Mouse (Mus musculus) CH12.LX (cell line): ENCODE measurements around the gene Vmo1. TPM values are rescaled to one million over a fixed set of nuclear protein-coding genes. Genes with fewer than 3 reads are reported as not detected.

Experiments
- DNase-seq: peaks from one replicate; pipeline ENCODE4 v3.0.0-alpha.2; 2013; ENCODE audit errors: extremely low read depth
- H3K27ac ChIP-seq: 2 replicates; pipeline ENCODE4 v1.5.1; 2012; ENCODE audit warnings: low read depth, mild to moderate bottlenecking, control low read depth, moderate library complexity; ENCODE audit not compliant: insufficient read depth
- H3K27me3 ChIP-seq: replicated peaks from 2 replicates; pipeline ENCODE3; 2012; ENCODE audit warnings: inconsistent platforms
- H3K36me3 ChIP-seq, 2 experiments: replicated peaks in 1 of 2; 2 replicates each; pipeline versions ENCODE3 to v1.6.1; 2012; ENCODE audit warnings: inconsistent platforms in 1 of 2, low read length in 1 of 2, mild to moderate bottlenecking in 1 of 2, mixed read lengths in 1 of 2, moderate library complexity in 1 of 2; ENCODE audit not compliant: control insufficient read depth in 1 of 2, insufficient read depth in 1 of 2
- H3K4me1 ChIP-seq, 2 experiments: 2 replicates each; pipeline ENCODE4 v1.6.1; 2012; ENCODE audit warnings: inconsistent platforms in 1 of 2, moderate library complexity in 1 of 2; ENCODE audit not compliant: insufficient read depth in 2 of 2, control insufficient read depth in 1 of 2
- H3K4me2 ChIP-seq: 2 replicates; pipeline ENCODE4 v1.6.1; 2012; ENCODE audit warnings: low read depth, mild to moderate bottlenecking, control low read depth; ENCODE audit not compliant: poor library complexity, insufficient read depth, severe bottlenecking
- H3K4me3 ChIP-seq, 3 experiments: fragments of 150-350 bp in 1 of 3; sonication (generic) in 1 of 3; replicated peaks in 1 of 3; 2 replicates each; pipeline versions ENCODE3 to v1.5.1; 2011 to 2012; ENCODE audit warnings: low read depth in 2 of 3, low read length in 2 of 3, mild to moderate bottlenecking in 2 of 3, moderate library complexity in 2 of 3, control low read depth in 1 of 3, improper control_type of control experiment in 1 of 3, inconsistent platforms in 1 of 3, mixed read lengths in 1 of 3; ENCODE audit not compliant: poor library complexity in 1 of 3
- H3K79me2 ChIP-seq: replicated peaks from 2 replicates; pipeline ENCODE4 v1.6.1; 2012; ENCODE audit warnings: mild to moderate bottlenecking, moderate library complexity; ENCODE audit not compliant: control insufficient read depth, poor library complexity, insufficient read depth, severe bottlenecking; ENCODE audit errors: extremely low read depth
- H3K9ac ChIP-seq: 2 replicates; pipeline ENCODE4 v1.6.1; 2012; ENCODE audit warnings: low read depth, mild to moderate bottlenecking, control low read depth, moderate library complexity; ENCODE audit not compliant: insufficient read depth
- H3K9me3 ChIP-seq: replicated peaks from 2 replicates; pipeline ENCODE3; 2012; ENCODE audit warnings: low read length, inconsistent platforms, mixed read lengths
- BHLHE40 ChIP-seq: IDR thresholded peaks from 2 replicates; pipeline ENCODE4 v1.6.1; 2011; ENCODE audit warnings: mild to moderate bottlenecking, low read depth, low read length, improper control_type of control experiment
- CHD1 ChIP-seq: IDR thresholded peaks from 2 replicates; pipeline ENCODE4 v1.6.1; 2012; ENCODE audit warnings: low read depth, low read length, improper control_type of control experiment, inconsistent platforms
- CHD2 ChIP-seq: IDR thresholded peaks from 2 replicates; pipeline ENCODE4 v1.6.1; 2011; ENCODE audit warnings: low read length, improper control_type of control experiment
- E2F4 ChIP-seq: IDR thresholded peaks from 2 replicates; pipeline ENCODE4 v1.6.1; 2011; ENCODE audit warnings: low read depth, low read length, improper control_type of control experiment; ENCODE audit not compliant: insufficient replicate concordance
- ELF1 ChIP-seq: IDR thresholded peaks from 2 replicates; pipeline ENCODE4 v1.6.1; 2014; ENCODE audit warnings: low read depth, mild to moderate bottlenecking, inconsistent platforms, low read length, improper control_type of control experiment
- EP300 ChIP-seq: IDR thresholded peaks from 2 replicates; pipeline ENCODE4 v1.6.1; 2011; ENCODE audit warnings: low read length, improper control_type of control experiment
- ETS1 ChIP-seq: conservative IDR thresholded peaks from 2 replicates; pipeline ENCODE4 v1.6.1; 2012; ENCODE audit warnings: low read depth, mild to moderate bottlenecking, inconsistent platforms, low read length, improper control_type of control experiment, moderate library complexity
- GABPA ChIP-seq: IDR thresholded peaks from 2 replicates; pipeline ENCODE4 v1.6.1; 2012; ENCODE audit warnings: low read depth, low read length, improper control_type of control experiment, inconsistent platforms; ENCODE audit not compliant: insufficient replicate concordance
- HCFC1 ChIP-seq: IDR thresholded peaks from 2 replicates; pipeline ENCODE4 v1.6.1; 2012; ENCODE audit warnings: low read depth, mild to moderate bottlenecking, inconsistent platforms, low read length, improper control_type of control experiment
- IRF4 ChIP-seq: IDR thresholded peaks from 2 replicates; pipeline ENCODE4 v1.6.1; 2014; ENCODE audit warnings: low read depth, mild to moderate bottlenecking, inconsistent platforms, low read length, improper control_type of control experiment
- JUND ChIP-seq: conservative IDR thresholded peaks from 2 replicates; pipeline ENCODE4 v1.6.1; 2011; ENCODE audit warnings: low read depth, low read length, improper control_type of control experiment
- KAT2A ChIP-seq: IDR thresholded peaks from 2 replicates; pipeline ENCODE4 v1.6.1; 2012; ENCODE audit warnings: low read length, improper control_type of control experiment, inconsistent platforms; ENCODE audit not compliant: insufficient replicate concordance
- MAFK ChIP-seq: IDR thresholded peaks from 2 replicates; pipeline ENCODE4 v1.6.1; 2011; ENCODE audit warnings: low read length, improper control_type of control experiment; ENCODE audit not compliant: insufficient replicate concordance
- MAX ChIP-seq: IDR thresholded peaks from 2 replicates; pipeline ENCODE4 v1.6.1; 2011; ENCODE audit warnings: low read length, improper control_type of control experiment
- MAZ ChIP-seq: IDR thresholded peaks from 2 replicates; pipeline ENCODE4 v1.6.1; 2012; ENCODE audit warnings: low read depth, mild to moderate bottlenecking, inconsistent platforms, low read length, improper control_type of control experiment, moderate library complexity
- MEF2A ChIP-seq: IDR thresholded peaks from 2 replicates; pipeline ENCODE4 v1.6.1; 2014; ENCODE audit warnings: low read depth, mild to moderate bottlenecking, inconsistent platforms, low read length, improper control_type of control experiment, borderline replicate concordance
- MXI1 ChIP-seq: IDR thresholded peaks from 2 replicates; pipeline ENCODE4 v1.6.1; 2011; ENCODE audit warnings: mild to moderate bottlenecking, low read depth, low read length, improper control_type of control experiment
- MYC ChIP-seq: IDR thresholded peaks from 2 replicates; pipeline ENCODE4 v1.6.1; 2011; ENCODE audit warnings: low read depth, mild to moderate bottlenecking, improper control_type of control experiment, low read length
- NELFE ChIP-seq: IDR thresholded peaks from 2 replicates; pipeline ENCODE4 v1.6.1; 2011; ENCODE audit warnings: low read depth, low read length, improper control_type of control experiment
- PAX5 ChIP-seq: IDR thresholded peaks from 2 replicates; pipeline ENCODE4 v1.6.1; 2012; ENCODE audit warnings: low read length, inconsistent platforms, mixed read lengths
- POLR2AphosphoS2 ChIP-seq: IDR thresholded peaks from 2 replicates; pipeline ENCODE4 v1.6.1; 2011; ENCODE audit warnings: low read depth, low read length, improper control_type of control experiment
- RAD21 ChIP-seq: IDR thresholded peaks from 2 replicates; pipeline ENCODE4 v1.6.1; 2011; ENCODE audit warnings: low read depth, mild to moderate bottlenecking, low read length, improper control_type of control experiment, moderate library complexity
- RCOR1 ChIP-seq: conservative IDR thresholded peaks from 2 replicates; pipeline ENCODE4 v1.6.1; 2012; ENCODE audit warnings: low read depth, mild to moderate bottlenecking, inconsistent platforms, low read length, improper control_type of control experiment
- SIN3A ChIP-seq: IDR thresholded peaks from 2 replicates; pipeline ENCODE4 v1.6.1; 2012; ENCODE audit warnings: low read length, improper control_type of control experiment, inconsistent platforms
- TBP ChIP-seq: conservative IDR thresholded peaks from 2 replicates; pipeline ENCODE4 v1.6.1; 2011; ENCODE audit warnings: low read depth, low read length, improper control_type of control experiment
- TCF12 ChIP-seq: IDR thresholded peaks from 2 replicates; pipeline ENCODE4 v1.6.1; 2014; ENCODE audit warnings: low read depth, mild to moderate bottlenecking, inconsistent platforms, low read length, improper control_type of control experiment
- ZMIZ1 ChIP-seq: IDR thresholded peaks from 2 replicates; pipeline ENCODE4 v1.6.1; 2012; ENCODE audit warnings: low read depth, mild to moderate bottlenecking, inconsistent platforms, low read length, improper control_type of control experiment
- dilution Hi-C: fragments of 300-500 bp; cut with MboI; formaldehyde crosslinking; loops from 2 replicates; pipeline ENCODE4 v1.14.3; 2020; ENCODE audit warnings: low sequenced_read_pairs; ENCODE audit not compliant: extremely low pct_unique_long_range_greater_than_20kb, extremely low pct_ligation_motif_present
- in situ Hi-C: fragments of 300-500 bp; cut with MboI; formaldehyde crosslinking; loops from 3 replicates; pipeline ENCODE4 v1.14.3; 2019; ENCODE audit warnings: low sequenced_read_pairs, low pct_ligation_motif_present, low pct_unique_long_range_greater_than_20kb, mixed read lengths
- polyA plus RNA-seq: library from polyadenylated mRNA; unstranded; fragments of >175 nt; gene quantifications from 2 replicates; pipeline ENCODE4 v1.2.1, GENCODE M21; 2012; ENCODE audit warnings: low read depth; ENCODE audit not compliant: insufficient read length
- total RNA-seq, 2 experiments: library from RNA; depleted of rRNA; stranded (reverse); fragments of 300-350 nt in 1 of 2; fragments of >200 nt in 1 of 2; gene quantifications; 2 replicates each; pipeline ENCODE4 v1.2.3; 2012 to 2014

Gene Vmo1
- total and polyA plus RNA-seq, 3 experiments, result 0.36 to 0.70 TPM; not detected in 1

DNA sequence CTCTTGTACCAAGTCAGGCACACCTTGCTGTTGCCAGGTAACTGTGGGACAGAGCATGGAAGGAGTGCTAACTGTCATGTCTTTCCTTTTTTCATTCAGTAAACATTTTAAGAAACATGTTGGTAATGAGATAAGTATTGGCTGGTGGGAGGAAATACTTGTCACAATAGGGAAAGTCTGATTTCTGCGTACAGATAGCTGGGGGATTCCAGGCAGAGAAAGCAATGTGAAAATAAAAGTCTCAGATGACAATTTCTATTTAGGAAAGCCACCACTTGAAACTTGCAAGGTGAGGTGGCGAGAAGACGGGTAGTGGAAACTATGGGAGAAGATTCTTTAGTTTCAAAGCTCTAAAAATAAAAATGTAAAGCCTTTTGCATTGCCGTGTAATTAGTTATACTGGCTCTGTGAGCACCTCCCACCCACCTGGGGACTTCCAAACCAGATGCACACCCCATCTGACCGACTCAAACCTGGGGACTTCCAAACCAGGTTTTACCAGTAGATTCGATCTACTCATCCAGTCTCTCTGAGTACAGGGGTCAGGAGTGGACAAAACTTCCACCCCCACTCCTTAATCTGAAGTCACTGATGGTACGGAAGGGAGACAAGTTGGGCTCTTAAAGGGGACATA, 1.6 kb downstream of the Vmo1 start:
- H3K27me3 ChIP-seq, result no peaks in the 10 kb centered on the region
- H3K9ac ChIP-seq, result peak overlapping the region; percentile 56
- in situ Hi-C loops, result no loop called here
- DNase-seq, result peak; percentile 75
- H3K9me3 ChIP-seq, result no peaks in the 10 kb centered on the region
- H3K4me1 ChIP-seq, result peaks cover 20 to 69% of the 10 kb centered on the region in 2 experiments
- peak overlapping the region; percentile 79 for H3K27ac ChIP-seq
- H3K4me2 ChIP-seq, result peak overlapping the region; percentile 70
- dilution Hi-C loops, result no loop called here
- no peaks in the 10 kb centered on the region for H3K36me3 ChIP-seq
- no peaks in the 10 kb centered on the region for H3K79me2 ChIP-seq
- TF ChIP-seq JUND (peak; percentile 41; the same call in 1 of the 2 replicates), MAFK (peak; percentile 66; the same call in 1 of the 2 replicates), RAD21 (no peak), GABPA (no peak), POLR2AphosphoS2 (no peak), E2F4 (0 out of 2 replicates have a peak, but pooled peaks have one; percentile 55), CHD2 (peak; percentile 77), ETS1 (peak; percentile 85), TCF12 (peak; percentile 70; the same call in 1 of the 2 replicates), MAX (peak; percentile 61; the same call in 1 of the 2 replicates), KAT2A (0 out of 2 replicates have a peak, but pooled peaks have one; percentile 51), MXI1 (no peak), NELFE (0 out of 2 replicates have a peak, but pooled peaks have one; percentile 5), TBP (no peak), BHLHE40 (peak; percentile 60), MYC (peak; percentile 62; the same call in 1 of the 2 replicates), MAZ (peak; percentile 76), ZMIZ1 (0 out of 2 replicates have a peak, but pooled peaks have one; percentile 55), MEF2A (peak; percentile 87; the same call in 1 of the 2 replicates), SIN3A (peak; percentile 79), EP300 (peak; percentile 78), ELF1 (0 out of 2 replicates have a peak, but pooled peaks have one; percentile 36), PAX5 (no peak), IRF4 (peak; percentile 84), RCOR1 (peak; percentile 78; the same call in 1 of the 2 replicates), CHD1 (peak; percentile 87; the same call in 1 of the 2 replicates), HCFC1 (peak; percentile 34; the same call in 1 of the 2 replicates)
- TF ChIP-seq, all 38 proteins: peak for 21
- peak overlapping the region; percentile 0 to 22 (median 22) for H3K4me3 ChIP-seq
